8 mouse cellular contexts compared by ENCODE assay signal in genomic region chr2:30240267-30240666, GRCm38 (mm10). TPM values are rescaled to one million over a fixed set of nuclear protein-coding genes. Genes with fewer than 3 reads are reported as not detected.
A peak's percentile ranks its signal among the peaks of the same experiment; 100 is the strongest.
DNase-seq lines count a peak whose midpoint lies in the region; ATAC-seq and TF ChIP-seq lines count a peak whose summit lies in the region.

Gene Gm28035, plus strand, starts transcription at chr2:30240567.

- peaks cover 66% of the 10 kb centered on the region for H3K4me1 ChIP-seq in heart, embryonic 13.5 days
- peaks cover 5% of the 10 kb centered on the region; the same call in 1 of the 2 replicates for H3K4me1 ChIP-seq in bone marrow, adult 2 months (ENCODE audit: control insufficient read depth, insufficient read depth, low read length)
- H3K4me1 ChIP-seq in hindbrain, embryonic 10.5 days (replicated peaks): peaks cover 58% of the 10 kb centered on the region
- H3K4me1 ChIP-seq in liver, embryonic 16.5 days (ENCODE audit: control insufficient read depth, low read depth, low read length): peaks cover 43% of the 10 kb centered on the region

- peak within 1 kb of the TSS; percentile 91 for H3K4me2 ChIP-seq in heart, embryonic 13.5 days
- H3K4me2 ChIP-seq in liver, embryonic 16.5 days (ENCODE audit: low read depth, low read length): peak within 1 kb of the TSS; percentile 86

- TF ChIP-seq POLR2A in bone marrow, adult 2 months (IDR thresholded peaks at IDR 0.05; ENCODE audit: borderline replicate concordance, control insufficient read depth, low read depth, low read length): no peak

- DNase-seq in heart, postnatal 25 days (ENCODE audit: low spot score): no peak
- no peak for DNase-seq in hindbrain, embryonic 10.5 days (ENCODE audit: low spot score)
- DNase-seq in testis, postnatal 14 days (ENCODE audit: low spot score): no peak
- no peak for DNase-seq in testis, postnatal 10 days (ENCODE audit: low spot score)

- no peak for TF ChIP-seq CTCF in bone marrow, adult 2 months (IDR thresholded peaks at IDR 0.05; ENCODE audit: control insufficient read depth, insufficient read depth, low read length)

- peaks cover 46% of the 10 kb centered on the region for H3K36me3 ChIP-seq in heart, embryonic 13.5 days
- H3K36me3 ChIP-seq in hindbrain, embryonic 10.5 days: peaks cover 64% of the 10 kb centered on the region
- H3K36me3 ChIP-seq in liver, embryonic 16.5 days (ENCODE audit: control insufficient read depth, insufficient read depth): peaks cover 16% of the 10 kb centered on the region

- H3K9me3 ChIP-seq in heart, embryonic 13.5 days: no peaks in the 10 kb centered on the region
- H3K9me3 ChIP-seq in hindbrain, embryonic 10.5 days: no peaks in the 10 kb centered on the region
- H3K9me3 ChIP-seq in liver, embryonic 16.5 days (replicated peaks; ENCODE audit: control insufficient read depth, low read length): no peaks in the 10 kb centered on the region

- WGBS in heart, embryonic 13.5 days: 60% methylated on average over 2 of the region's 2 CpGs
- 56% methylated on average over 2 of the region's 2 CpGs for WGBS in bone marrow, adult 2 months
- WGBS in hindbrain, embryonic 10.5 days: 77% methylated on average over 2 of the region's 2 CpGs
- 58% methylated on average over 2 of the region's 2 CpGs for WGBS in liver, embryonic 16.5 days (ENCODE audit: insufficient replicate concordance)

- H3K4me3 ChIP-seq in heart, embryonic 13.5 days: peak within 1 kb of the TSS; percentile 86
- peak within 1 kb of the TSS; percentile 10 for H3K4me3 ChIP-seq in bone marrow, adult 2 months (replicated peaks; ENCODE audit: control insufficient read depth, low read depth, low read length)
- H3K4me3 ChIP-seq in hindbrain, embryonic 10.5 days: peak within 1 kb of the TSS; percentile 89
- H3K4me3 ChIP-seq in liver, embryonic 16.5 days (ENCODE audit: low read depth, low read length): peak within 1 kb of the TSS; percentile 94

- no peaks in the 10 kb centered on the region for H3K27me3 ChIP-seq in heart, embryonic 13.5 days (replicated peaks)
- no peaks in the 10 kb centered on the region for H3K27me3 ChIP-seq in hindbrain, embryonic 10.5 days (ENCODE audit: insufficient read depth, poor library complexity, severe bottlenecking)
- no peaks in the 10 kb centered on the region for H3K27me3 ChIP-seq in liver, embryonic 16.5 days (ENCODE audit: control insufficient read depth, insufficient read depth, low read depth, low read length)

- H3K9ac ChIP-seq in heart, embryonic 13.5 days: peak within 1 kb of the TSS; percentile 96
- H3K9ac ChIP-seq in liver, embryonic 16.5 days (ENCODE audit: low read depth, low read length): peak within 1 kb of the TSS; percentile 95

- peak within 1 kb of the TSS; percentile 96 for H3K27ac ChIP-seq in heart, embryonic 13.5 days (replicated peaks)
- H3K27ac ChIP-seq in bone marrow, adult 2 months (ENCODE audit: control insufficient read depth, insufficient read depth, low read depth, low read length, poor library complexity): peak within 1 kb of the TSS; percentile 43
- 0 out of 2 replicates have a peak within 1 kb of the TSS, but pooled peaks have one; percentile 6 for H3K27ac ChIP-seq in hindbrain, embryonic 10.5 days
- H3K27ac ChIP-seq in liver, embryonic 16.5 days (ENCODE audit: low read length): peak within 1 kb of the TSS; percentile 77

- ATAC-seq in heart, embryonic 13.5 days (ENCODE audit: extremely low read depth, insufficient number of reproducible peaks, low FRiP score, low TSS enrichment): no peak
- ATAC-seq in liver, embryonic 16.5 days (ENCODE audit: low read depth): no peak
- ATAC-seq in megakaryocyte-erythroid progenitor cell, adult 5-6 weeks (replicated peaks; ENCODE audit: low FRiP score, low TSS enrichment, poor library complexity, severe bottlenecking): no peak

- intact Hi-C loops in heart, postnatal 25 days (cut with DNase I): no loop called here

RNA-seq across cellular contexts. Expression of gene Gm28035, which starts in this region (rescaled TPM):
- polyA plus RNA-seq in heart, embryonic 13.5 days (2015; fragmentation: Nextera tagmentation; extraction: Ambion mirVana): 0.19 and 0.27 TPM in 2 replicates
- 1 to 10 TPM; 3.7 to 4.4 TPM for total RNA-seq in heart, postnatal 25 days (2021)
- polyA plus RNA-seq in bone marrow, adult 2 months (2011; ENCODE audit: insufficient read depth, insufficient read length, low replicate concordance, missing spikeins): 2.5 TPM in 1 of 2 replicates, not detected in the other
- 0.10 TPM in 1 of 2 replicates, not detected in the other for polyA plus RNA-seq in hindbrain, embryonic 10.5 days (2016; fragmentation: Nextera tagmentation; extraction: Ambion mirVana)
- polyA plus RNA-seq in liver, embryonic 16.5 days (2015; fragmentation: Nextera tagmentation; extraction: Ambion mirVana): 0.14 and 0.15 TPM in 2 replicates
- 2.2 TPM in 1 of 2 replicates, not detected in the other for total RNA-seq in megakaryocyte-erythroid progenitor cell, adult 5-6 weeks (2014; fragmentation: Nextera tagmentation)
- 0.09 TPM in 1 of 2 replicates, not detected in the other for total RNA-seq in megakaryocyte-erythroid progenitor cell, adult 5-6 weeks (2017)

Comparison
In these comparisons a context has a peak if more than half of its experiments do, and no peak if none do; other contexts are left out.
1. H3K27ac ChIP-seq: peak in every context shown above with its lines; median percentile 96 in heart, embryonic 13.5 days; 77 in liver, embryonic 16.5 days; 43 in bone marrow, adult 2 months; 6 in hindbrain, embryonic 10.5 days.
2. H3K4me3 ChIP-seq: peak in every context shown above with its lines; median percentile 94 in liver, embryonic 16.5 days; 89 in hindbrain, embryonic 10.5 days; 86 in heart, embryonic 13.5 days; 10 in bone marrow, adult 2 months.